Mouse (Mus musculus) heart, postnatal 0 days (tissue): ENCODE measurements around the gene Rps28. TPM values are rescaled to one million over a fixed set of nuclear protein-coding genes. Genes with fewer than 3 reads are reported as not detected.
A peak's percentile ranks its signal among the peaks of the same experiment; 100 is the strongest.

ENCODE experiments used
- ATAC-seq: fragments of 200-750 bp; cut with Nextera tagmentation; 2 replicates; pipeline ENCODE4 v1.8.0; 2017; ENCODE audit warnings: low read depth, moderate number of reproducible peaks, moderate library complexity; ENCODE audit not compliant: insufficient read depth
- DNase-seq: peaks from one replicate; pipeline ENCODE4 v3.0.0-alpha.2; 2016; ENCODE audit warnings: low spot score
- H3K27ac ChIP-seq: fragments of 300-500 bp; sonication (generic); 2 replicates; pipeline ENCODE4 v1.5.1; 2014; ENCODE audit warnings: low read depth, mild to moderate bottlenecking
- H3K27me3 ChIP-seq: fragments of 300-500 bp; sonication (generic); 2 replicates; pipeline ENCODE4 v1.6.1; 2014; ENCODE audit warnings: low read length, mixed read lengths; ENCODE audit not compliant: control insufficient read depth, insufficient read depth
- H3K36me3 ChIP-seq: fragments of 300-500 bp; sonication (generic); replicated peaks from 2 replicates; pipeline ENCODE4 v1.6.1; 2014; ENCODE audit warnings: low read length, mixed read lengths; ENCODE audit not compliant: control insufficient read depth, insufficient read depth
- H3K4me1 ChIP-seq: fragments of 300-500 bp; sonication (generic); 2 replicates; pipeline ENCODE4 v1.6.1; 2014; ENCODE audit warnings: antibody characterized with exemption; ENCODE audit not compliant: control insufficient read depth, insufficient read depth
- H3K4me2 ChIP-seq: fragments of 300-500 bp; sonication (generic); 2 replicates; pipeline ENCODE4 v1.6.1; 2014; ENCODE audit warnings: low read depth, mild to moderate bottlenecking, low read length, moderate library complexity
- H3K4me3 ChIP-seq: fragments of 300-500 bp; sonication (generic); 2 replicates; pipeline ENCODE4 v1.5.1; 2014; ENCODE audit warnings: low read depth, low read length
- H3K9ac ChIP-seq: fragments of 300-500 bp; sonication (generic); replicated peaks from 2 replicates; pipeline ENCODE4 v1.6.1; 2014; ENCODE audit warnings: low read depth, low read length, mixed read lengths
- H3K9me3 ChIP-seq: fragments of 300-500 bp; sonication (generic); replicated peaks from 2 replicates; pipeline ENCODE4 v1.6.1; 2016; ENCODE audit warnings: low read length; ENCODE audit not compliant: control insufficient read depth
- CTCF ChIP-seq: IDR thresholded peaks from 2 replicates; pipeline ENCODE4 v1.5.1; 2016; ENCODE audit warnings: antibody characterized with exemption, control low read depth, low read depth
- EP300 ChIP-seq: IDR thresholded peaks from 2 replicates; pipeline ENCODE4 v1.6.1; 2016; ENCODE audit warnings: antibody characterized with exemption, low read depth
- WGBS: fragments of 180-500 bp; shearing (Covaris S2); extraction: QIAGEN DNeasy Blood & Tissue Kit; methylation state at CpG from one replicate; pipeline ENCODE4 v1.1.7; 2014; 5-methylcytosine and 5-hydroxymethylcytosine counted together
- polyA plus RNA-seq: library from polyadenylated mRNA; unstranded; fragments of >200 nt; fragmentation: Nextera tagmentation; extraction: Ambion mirVana; gene quantifications from 2 replicates; pipeline ENCODE4 v1.2.1, GENCODE M21; 2015
- total RNA-seq: library from RNA; depleted of rRNA; stranded (reverse); fragments of >200 nt; gene quantifications from 2 replicates; pipeline ENCODE4 v1.2.3, GENCODE M21; 2014; ENCODE audit warnings: low replicate concordance

The Rps28 gene
- total and polyA plus RNA-seq, 2 experiments from 2014 or later: 127 to 622 TPM

DNA sequence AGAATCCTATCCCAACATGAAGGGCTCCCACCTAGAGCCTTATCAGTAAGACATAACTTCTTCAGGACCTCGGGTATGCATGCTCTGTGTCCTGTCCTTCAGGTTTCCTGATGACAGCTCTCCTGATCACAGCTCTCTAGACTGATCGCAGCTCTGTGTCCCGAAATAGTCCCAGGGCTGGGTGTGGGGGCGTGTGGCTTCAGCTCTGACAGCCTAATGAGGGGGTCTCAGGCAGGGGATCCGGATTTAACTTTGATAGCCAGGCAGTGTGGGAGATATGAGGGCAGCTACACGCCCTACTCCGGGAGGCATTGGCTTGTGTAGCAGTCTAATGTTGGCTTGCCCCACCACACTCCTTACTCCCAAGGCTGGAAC, 13.2 kb downstream of the Rps28 start:
- H3K4me3 ChIP-seq: peak overlapping the region; percentile 56
- peak overlapping the region; percentile 80 for H3K27ac ChIP-seq
- DNase-seq: peak; percentile 34
- H3K9ac ChIP-seq: peak overlapping the region; percentile 37
- no peaks in the 10 kb centered on the region for H3K4me1 ChIP-seq
- peak overlapping the region; percentile 74 for H3K4me2 ChIP-seq
- no peaks in the 10 kb centered on the region for H3K36me3 ChIP-seq
- H3K27me3 ChIP-seq: peaks cover 27% of the 10 kb centered on the region
- TF ChIP-seq CTCF (no peak), EP300 (no peak)
- peak; percentile 36 for ATAC-seq
- H3K9me3 ChIP-seq: no peaks in the 10 kb centered on the region
- under 1% methylated on average over 7 of the region's 7 CpGs for WGBS

GRCm38 (mm10) chr17:33810334-33811141, 13.8 kb downstream of the Rps28 start, which contains the start of gene Kank3:
TSS of gene Kank3 (plus strand) at chr17:33810519.
- Histone ChIP-seq H3K27me3 (peaks cover 30% of the 10 kb centered on the region), H3K4me3 (peak within 1 kb of the TSS; percentile 56), H3K36me3 (no peaks in the 10 kb centered on the region), H3K27ac (peak within 1 kb of the TSS; percentile 80), H3K4me2 (peak within 1 kb of the TSS; percentile 74), H3K9me3 (no peaks in the 10 kb centered on the region), H3K9ac (peak within 1 kb of the TSS; percentile 37), H3K4me1 (no peaks in the 10 kb centered on the region)
- WGBS: under 1% methylated on average over 36 of the region's 36 CpGs
- DNase-seq: peak; percentile 90
- ATAC-seq: peak; percentile 92
- TF ChIP-seq CTCF: no peak
- TF ChIP-seq EP300: peak; percentile 90

DNA sequence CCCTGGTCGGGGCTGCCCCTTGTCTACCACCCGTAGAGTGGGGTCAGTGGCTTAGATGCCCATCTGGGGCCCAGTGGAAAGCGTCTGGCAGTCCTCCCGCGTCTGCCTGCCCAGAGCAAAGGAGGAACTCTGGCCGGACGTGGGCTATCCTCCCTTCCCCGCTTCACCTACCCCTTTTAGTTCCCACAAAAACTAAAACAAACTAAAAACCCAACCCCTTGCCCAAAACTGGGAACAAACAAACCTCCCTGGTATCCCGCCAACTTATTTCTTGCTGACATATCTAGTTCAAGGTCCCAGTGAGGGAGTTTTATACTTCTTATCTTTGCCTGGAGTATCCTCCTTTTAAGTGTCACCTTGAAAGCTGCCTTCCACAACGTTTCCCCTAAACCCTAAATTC, 16.2 kb downstream of the Rps28 start:
- Histone ChIP-seq H3K4me2 (no peak overlapping the region), H3K27ac (no peak overlapping the region), H3K9ac (no peak overlapping the region), H3K4me1 (no peaks in the 10 kb centered on the region), H3K4me3 (no peak overlapping the region), H3K27me3 (peaks cover 36% of the 10 kb centered on the region), H3K36me3 (no peaks in the 10 kb centered on the region), H3K9me3 (no peaks in the 10 kb centered on the region)
- DNase-seq (no peak), ATAC-seq (no peak)
- WGBS: 26% methylated on average over 10 of the region's 10 CpGs
- TF ChIP-seq CTCF (no peak), EP300 (no peak)

- Histone ChIP-seq H3K4me3 (no peak overlapping the region), H3K9me3 (no peaks in the 10 kb centered on the region), H3K36me3 (no peaks in the 10 kb centered on the region), H3K4me2 (no peak overlapping the region), H3K9ac (no peak overlapping the region), H3K27me3 (peaks cover 35% of the 10 kb centered on the region), H3K27ac (no peak overlapping the region), H3K4me1 (no peaks in the 10 kb centered on the region)
- 45% methylated on average over 9 of the region's 9 CpGs for WGBS
- DNase-seq (no peak), ATAC-seq (no peak)
- TF ChIP-seq EP300: no peak
- no peak for TF ChIP-seq CTCF
Observed at GRCm38 (mm10) chr17:33807181-33807888, 17.0 kb downstream of the Rps28 start.

- DNase-seq: no peak
- Histone ChIP-seq H3K9ac (no peak overlapping the region), H3K27ac (no peak overlapping the region), H3K4me2 (no peak overlapping the region), H3K4me1 (no peaks in the 10 kb centered on the region), H3K27me3 (peaks cover 47% of the 10 kb centered on the region), H3K36me3 (no peaks in the 10 kb centered on the region), H3K4me3 (no peak overlapping the region), H3K9me3 (no peaks in the 10 kb centered on the region)
- peak; percentile 70 for ATAC-seq
- TF ChIP-seq CTCF (no peak), EP300 (0 out of 2 replicates have a peak, but pooled peaks have one; percentile 29)
- WGBS: 24% methylated on average over 1 of the region's 1 CpGs
Observed at GRCm38 (mm10) chr17:33804745-33805144, 19.6 kb downstream of the Rps28 start.
